Mouse (Mus musculus): ENCODE data around the gene Lrit3. TPM values are rescaled to one million over a fixed set of nuclear protein-coding genes. Genes with fewer than 3 reads are reported as not detected.

Lrit3 gene
- polyA plus RNA-seq (2015; fragmentation: Nextera tagmentation; extraction: Ambion mirVana) = not detected in 2 replicates

DNA sequence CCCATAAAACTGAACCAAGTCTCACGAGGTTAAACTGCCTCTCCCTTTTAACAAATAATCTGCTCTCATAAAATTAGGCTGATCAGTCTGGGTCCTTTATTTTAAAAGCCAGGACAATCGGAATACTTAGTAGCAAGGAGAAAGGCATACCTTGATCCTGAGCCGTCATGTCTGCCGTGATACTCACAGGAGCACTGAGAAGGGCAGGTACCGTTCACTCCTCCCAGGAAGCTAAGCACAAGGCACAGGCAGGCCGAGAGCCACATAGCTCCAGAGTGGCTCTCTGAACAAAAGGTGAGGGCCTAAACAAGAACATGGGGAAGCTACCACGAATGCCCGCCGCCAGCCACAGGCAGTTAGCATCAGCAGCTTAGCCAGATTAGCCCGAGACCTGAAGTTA is at the start of gene Lrit3:
Gene Lrit3 (minus strand): TSS at position 266 of the 400 bp plus-strand sequence.
- Histone ChIP-seq H3K4me2 (no peak within 1 kb of the TSS), H3K27ac (no peak within 1 kb of the TSS), H3K4me3 (no peak within 1 kb of the TSS), H3K9me3 (replicated peaks) (no peaks in the 10 kb centered on the region), H3K36me3 (ENCODE audit: poor library complexity, severe bottlenecking) (no peaks in the 10 kb centered on the region), H3K9ac (no peak within 1 kb of the TSS), H3K27me3 (no peaks in the 10 kb centered on the region), H3K4me1 (no peaks in the 10 kb centered on the region)
- 76% methylated on average over 10 of the region's 10 CpGs for WGBS
- ATAC-seq = no peak

DNA sequence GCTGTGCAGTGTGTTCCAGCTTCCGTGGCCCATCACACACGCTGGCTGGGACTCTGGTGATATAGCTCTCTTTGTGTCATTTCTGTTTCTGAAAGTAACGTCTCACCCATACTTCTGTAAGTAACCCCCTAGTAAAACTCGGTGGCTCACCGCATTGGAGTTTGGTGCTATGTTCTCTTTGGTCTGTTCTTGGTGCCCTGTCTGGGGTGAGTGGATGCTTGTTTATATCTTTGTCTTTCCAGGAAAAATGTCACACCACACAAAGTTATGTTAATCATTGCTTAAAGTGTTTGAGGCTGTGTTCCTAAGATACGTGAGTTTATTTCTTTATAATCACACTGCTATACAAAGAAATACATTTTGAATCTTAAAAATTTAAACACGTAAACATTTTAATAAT is 43.0 kb upstream of the Lrit3 start:
- no peak overlapping the region for H3K27ac ChIP-seq
- no peak overlapping the region for H3K9ac ChIP-seq
- H3K27me3 ChIP-seq = no peaks in the 10 kb centered on the region
- no peaks in the 10 kb centered on the region for H3K4me1 ChIP-seq
- H3K36me3 ChIP-seq (ENCODE audit: poor library complexity, severe bottlenecking) = no peaks in the 10 kb centered on the region
- ATAC-seq = no peak
- H3K4me3 ChIP-seq = no peak overlapping the region
- 89% methylated on average over 7 of the region's 7 CpGs for WGBS
- H3K9me3 ChIP-seq (replicated peaks) = no peaks in the 10 kb centered on the region
- no peak overlapping the region for H3K4me2 ChIP-seq

- Histone ChIP-seq H3K4me3 (no peak overlapping the region), H3K27ac (no peak overlapping the region), H3K4me1 (no peaks in the 10 kb centered on the region), H3K9ac (no peak overlapping the region), H3K36me3 (ENCODE audit: poor library complexity, severe bottlenecking) (no peaks in the 10 kb centered on the region), H3K9me3 (replicated peaks) (no peaks in the 10 kb centered on the region), H3K27me3 (no peaks in the 10 kb centered on the region), H3K4me2 (no peak overlapping the region)
- ATAC-seq = no peak
- WGBS = 92% methylated on average over 2 of the region's 2 CpGs
Observed at GRCm38 (mm10) chr3:129845868-129846267, 42.0 kb upstream of the Lrit3 start.

DNA sequence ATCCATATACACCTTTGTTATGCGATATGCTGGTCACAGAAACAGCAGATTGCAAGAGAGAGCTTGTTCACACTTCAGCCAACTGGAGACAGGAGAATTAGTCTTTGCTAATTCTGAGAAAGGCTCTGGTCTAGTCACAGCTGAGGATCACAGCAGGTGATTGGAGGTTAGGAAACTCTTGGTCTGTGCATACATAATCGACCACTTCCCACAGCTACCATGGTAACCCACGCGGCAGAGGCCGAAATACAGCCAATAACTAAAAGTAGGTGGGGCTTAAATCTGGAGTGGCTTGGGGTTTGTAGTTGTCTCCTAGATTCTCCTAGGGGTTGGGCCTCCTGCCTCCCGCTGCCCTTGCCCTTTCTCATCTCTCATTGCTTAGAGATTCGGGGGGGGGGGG is 34.2 kb upstream of the Lrit3 start:
- no peaks in the 10 kb centered on the region for H3K4me1 ChIP-seq
- H3K4me3 ChIP-seq = no peak overlapping the region
- no peak overlapping the region for H3K4me2 ChIP-seq
- WGBS = 60% methylated on average over 6 of the region's 7 CpGs
- no peak for ATAC-seq
- 0 out of 2 replicates have a peak, but pooled peaks cover 5% of the 10 kb centered on the region for H3K27me3 ChIP-seq
- H3K27ac ChIP-seq = no peak overlapping the region
- H3K36me3 ChIP-seq (ENCODE audit: poor library complexity, severe bottlenecking) = no peaks in the 10 kb centered on the region
- H3K9ac ChIP-seq = no peak overlapping the region
- no peaks in the 10 kb centered on the region for H3K9me3 ChIP-seq (replicated peaks)

GRCm38 (mm10) chr3:129836965-129837364 is 33.1 kb upstream of the Lrit3 start:
- 93% methylated on average over 6 of the region's 6 CpGs for WGBS
- Histone ChIP-seq H3K9me3 (replicated peaks) (no peaks in the 10 kb centered on the region), H3K4me1 (no peaks in the 10 kb centered on the region), H3K36me3 (ENCODE audit: poor library complexity, severe bottlenecking) (no peaks in the 10 kb centered on the region), H3K4me2 (no peak overlapping the region), H3K4me3 (no peak overlapping the region), H3K27ac (no peak overlapping the region), H3K9ac (no peak overlapping the region), H3K27me3 (0 out of 2 replicates have a peak, but pooled peaks cover 5% of the 10 kb centered on the region)
- ATAC-seq = no peak

DNA sequence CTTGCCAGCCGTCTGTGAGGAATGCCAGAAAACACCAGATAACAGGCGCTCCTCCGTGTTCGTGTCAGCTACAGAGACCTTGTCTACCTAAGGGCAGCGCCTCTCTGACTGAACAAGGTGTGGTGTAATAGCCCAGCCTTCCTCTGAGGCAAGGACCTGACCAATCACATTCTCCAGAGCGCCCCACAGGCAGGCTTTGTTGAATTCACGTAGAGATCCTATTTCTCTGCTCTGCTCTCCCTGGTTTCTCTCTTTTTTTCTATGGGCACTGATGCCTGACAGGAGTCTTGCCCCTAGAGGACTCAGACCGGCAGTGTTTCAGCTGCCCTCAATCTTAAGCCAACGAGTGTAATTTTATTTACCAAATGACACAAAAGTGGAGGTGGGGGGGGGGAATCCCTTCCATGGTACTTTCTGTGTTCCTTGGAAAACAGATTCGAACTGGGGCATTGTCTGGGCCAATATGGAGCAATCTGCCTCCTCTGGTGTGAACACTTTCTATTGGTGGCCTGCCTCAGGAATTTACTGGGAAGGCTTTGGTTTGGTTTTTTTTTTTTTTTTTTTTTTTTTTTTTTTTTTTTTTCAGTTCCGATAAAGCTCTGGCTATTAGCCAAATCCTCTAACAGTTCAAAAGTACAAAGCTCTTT is 32.3 kb upstream of the Lrit3 start:
- no peak for ATAC-seq
- Histone ChIP-seq H3K9me3 (replicated peaks) (no peaks in the 10 kb centered on the region), H3K9ac (no peak overlapping the region), H3K36me3 (ENCODE audit: poor library complexity, severe bottlenecking) (no peaks in the 10 kb centered on the region), H3K4me2 (no peak overlapping the region), H3K4me3 (no peak overlapping the region), H3K27ac (no peak overlapping the region), H3K27me3 (0 out of 2 replicates have a peak, but pooled peaks cover 5% of the 10 kb centered on the region), H3K4me1 (no peaks in the 10 kb centered on the region; the same call in 1 of the 2 replicates)
- WGBS = 14% methylated on average over 11 of the region's 11 CpGs

- H3K27ac ChIP-seq = no peak within 1 kb of the TSS
- H3K9ac ChIP-seq = no peak within 1 kb of the TSS
- 66% methylated on average over 6 of the region's 6 CpGs for WGBS
- 0 out of 2 replicates have a peak, but pooled peaks cover 5% of the 10 kb centered on the region for H3K27me3 ChIP-seq
- no peak within 1 kb of the TSS for H3K4me3 ChIP-seq
- no peaks in the 10 kb centered on the region; the same call in 1 of the 2 replicates for H3K4me1 ChIP-seq
- H3K9me3 ChIP-seq (replicated peaks) = no peaks in the 10 kb centered on the region
- no peaks in the 10 kb centered on the region for H3K36me3 ChIP-seq (ENCODE audit: poor library complexity, severe bottlenecking)
- no peak within 1 kb of the TSS for H3K4me2 ChIP-seq
- ATAC-seq = no peak
Observed at GRCm38 (mm10) chr3:129835388-129835934, 31.6 kb upstream of the Lrit3 start, which contains the start of gene Cfi. Gene Cfi, plus strand, starts transcription at chr3:129835884.

DNA sequence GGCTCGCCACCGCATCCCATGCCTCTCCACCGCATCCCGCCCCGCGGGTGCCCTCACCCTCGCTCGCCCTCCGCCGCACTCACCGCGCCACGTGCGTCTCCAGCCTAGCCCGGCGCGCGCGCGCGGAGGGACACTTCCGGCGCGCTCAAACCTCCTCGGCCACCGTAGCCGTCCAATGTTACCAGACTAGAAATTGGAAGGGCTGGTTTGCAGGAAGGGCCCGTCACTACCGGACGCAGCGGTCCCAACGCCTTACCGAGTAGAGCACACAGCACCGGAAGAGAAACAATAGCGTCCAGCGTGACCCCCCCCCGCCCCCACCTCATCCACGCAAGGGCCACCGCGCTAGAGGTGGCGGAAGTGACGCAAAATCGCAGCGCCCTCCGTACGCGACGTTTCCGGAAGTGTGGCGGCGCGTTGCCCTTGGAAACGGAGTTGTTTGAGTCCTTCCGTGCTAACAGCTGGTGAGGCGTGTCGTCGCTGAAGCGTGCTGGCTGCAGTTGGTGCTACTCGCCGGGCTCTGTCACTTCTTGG is 27.3 kb upstream of the Lrit3 start, which contains the start of gene Gar1:
Gene Gar1 (minus strand): TSS at position 362 of the 534 bp plus-strand sequence.
- 0% methylated on average over 60 of the region's 60 CpGs for WGBS
- ATAC-seq = peak; percentile 96
- Histone ChIP-seq H3K9me3 (replicated peaks) (no peaks in the 10 kb centered on the region), H3K27me3 (0 out of 2 replicates have a peak, but pooled peaks cover 5% of the 10 kb centered on the region), H3K9ac (peak within 1 kb of the TSS; percentile 80), H3K4me2 (peak within 1 kb of the TSS; percentile 77), H3K36me3 (ENCODE audit: poor library complexity, severe bottlenecking) (peaks cover 22% of the 10 kb centered on the region; the same call in 1 of the 2 replicates), H3K4me1 (peaks cover 18% of the 10 kb centered on the region), H3K27ac (peak within 1 kb of the TSS; percentile 88), H3K4me3 (peak within 1 kb of the TSS; percentile 96)

- Histone ChIP-seq H3K4me1 (peaks cover 18% of the 10 kb centered on the region), H3K9me3 (replicated peaks) (no peaks in the 10 kb centered on the region), H3K36me3 (ENCODE audit: poor library complexity, severe bottlenecking) (peaks cover 27% of the 10 kb centered on the region; the same call in 1 of the 2 replicates), H3K9ac (peak overlapping the region; percentile 80), H3K27ac (peak overlapping the region; percentile 88), H3K4me3 (peak overlapping the region; percentile 96), H3K27me3 (0 out of 2 replicates have a peak, but pooled peaks cover 5% of the 10 kb centered on the region), H3K4me2 (peak overlapping the region; percentile 77)
- no peak for ATAC-seq
- WGBS = 0% methylated on average over 42 of the region's 45 CpGs
Observed at GRCm38 (mm10) chr3:129830626-129831025, 26.8 kb upstream of the Lrit3 start.

DNA sequence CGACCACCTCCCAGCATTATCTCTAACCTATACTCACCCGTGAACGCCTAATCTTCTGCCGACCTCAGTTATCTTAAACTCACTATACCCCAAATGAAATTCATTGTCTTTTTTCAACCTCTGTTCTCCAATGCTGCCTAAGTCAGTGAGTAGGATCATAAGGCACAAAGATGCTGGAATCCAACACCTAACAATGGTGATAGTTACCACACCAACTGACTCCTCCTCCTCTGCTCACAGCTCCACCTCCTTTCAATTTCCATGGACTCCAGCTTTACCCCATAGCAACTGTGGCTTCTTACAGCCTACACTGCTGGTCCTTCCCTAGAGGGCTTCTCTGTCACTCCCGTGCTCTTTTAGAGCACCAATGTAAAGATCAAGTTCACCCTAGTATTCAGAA is 23.9 kb upstream of the Lrit3 start:
- ATAC-seq = no peak
- peaks cover 18% of the 10 kb centered on the region for H3K4me1 ChIP-seq
- H3K4me2 ChIP-seq = no peak overlapping the region
- H3K27ac ChIP-seq = no peak overlapping the region
- 96% methylated on average over 5 of the region's 5 CpGs for WGBS
- H3K9ac ChIP-seq = no peak overlapping the region
- no peaks in the 10 kb centered on the region for H3K27me3 ChIP-seq
- H3K4me3 ChIP-seq = no peak overlapping the region
- no peaks in the 10 kb centered on the region for H3K9me3 ChIP-seq (replicated peaks)
- H3K36me3 ChIP-seq (ENCODE audit: poor library complexity, severe bottlenecking) = peaks cover 50% of the 10 kb centered on the region

GRCm38 (mm10) chr3:129826691-129827090 is 22.9 kb upstream of the Lrit3 start:
- Histone ChIP-seq H3K4me1 (peaks cover 18% of the 10 kb centered on the region), H3K9ac (no peak overlapping the region), H3K4me3 (no peak overlapping the region), H3K9me3 (replicated peaks) (no peaks in the 10 kb centered on the region), H3K27me3 (no peaks in the 10 kb centered on the region), H3K4me2 (no peak overlapping the region), H3K36me3 (ENCODE audit: poor library complexity, severe bottlenecking) (peaks cover 54% of the 10 kb centered on the region), H3K27ac (no peak overlapping the region)
- ATAC-seq = no peak
- WGBS = 87% methylated on average over 10 of the region's 10 CpGs

DNA sequence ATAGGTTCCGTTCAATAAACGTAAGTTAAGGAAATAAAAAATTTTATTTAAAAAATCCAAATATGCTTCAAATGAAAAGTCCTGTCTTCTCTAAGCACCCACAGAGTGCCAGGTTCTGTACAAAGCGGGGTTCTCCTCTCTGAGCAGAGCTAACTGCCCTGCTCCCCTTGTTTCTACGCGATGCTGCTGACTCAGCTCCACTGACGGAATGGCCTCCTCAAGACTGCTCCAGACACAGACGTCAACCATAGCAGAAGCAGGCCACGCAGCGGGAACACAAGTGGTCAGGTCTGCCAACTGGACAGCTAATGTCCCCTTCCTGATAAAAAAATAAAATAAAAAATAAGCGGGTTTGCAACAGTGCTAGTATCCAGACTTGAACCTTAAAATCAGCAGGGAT is 21.1 kb upstream of the Lrit3 start:
- peaks cover 54% of the 10 kb centered on the region for H3K36me3 ChIP-seq (ENCODE audit: poor library complexity, severe bottlenecking)

More for the DNA sequence above, 21.1 kb upstream of the Lrit3 start:
- 95% methylated on average over 10 of the region's 10 CpGs for WGBS
- Histone ChIP-seq H3K27ac (no peak overlapping the region), H3K27me3 (no peaks in the 10 kb centered on the region), H3K4me2 (no peak overlapping the region), H3K4me1 (peaks cover 14% of the 10 kb centered on the region), H3K9me3 (replicated peaks) (no peaks in the 10 kb centered on the region), H3K4me3 (no peak overlapping the region), H3K9ac (no peak overlapping the region)
- no peak for ATAC-seq
